Comparison of ENCODE assay signal across 8 mouse cellular contexts in the genomic region with DNA sequence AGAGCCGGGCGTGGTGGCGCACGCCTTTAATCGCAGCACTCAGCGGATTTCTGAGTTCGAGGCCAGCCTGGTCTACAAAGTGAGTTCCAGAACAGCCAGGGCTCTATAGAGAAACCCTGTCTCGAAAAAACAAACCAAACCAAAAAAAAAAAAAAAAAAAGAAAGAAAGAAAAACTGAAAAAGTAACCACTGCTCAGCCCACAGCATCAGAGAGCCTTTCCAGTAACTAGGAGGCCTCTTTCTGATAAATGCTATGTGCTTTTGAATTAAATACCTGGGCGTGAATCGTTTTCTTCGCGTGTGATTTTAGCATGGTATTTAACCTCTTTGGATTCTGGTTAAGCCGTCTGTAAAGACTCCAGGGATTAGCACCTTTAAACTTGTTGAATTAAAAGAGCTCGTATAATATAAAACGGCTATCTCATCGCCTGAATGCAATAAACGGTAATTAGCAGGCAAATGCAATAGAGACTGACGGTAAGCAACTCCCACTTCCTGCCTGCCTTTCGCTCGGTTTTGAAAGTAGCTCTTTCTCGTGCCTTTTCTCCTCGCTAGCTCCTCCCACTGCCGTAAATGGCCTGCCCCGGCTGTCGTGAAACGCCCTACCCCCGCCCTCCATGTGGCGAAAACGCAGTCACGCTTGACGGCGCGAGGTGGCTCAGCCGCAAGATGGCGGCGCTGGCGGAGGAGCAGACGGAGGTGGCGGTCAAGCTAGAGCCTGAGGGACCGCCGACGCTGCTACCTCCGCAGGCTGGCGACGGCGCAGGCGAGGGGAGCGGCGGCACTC. TPM values are rescaled to one million over a fixed set of nuclear protein-coding genes. Genes with fewer than 3 reads are reported as not detected.
DNase-seq lines count a peak whose midpoint lies in the region; ATAC-seq and TF ChIP-seq lines count a peak whose summit lies in the region.

A gene (plus strand): TSS at position 651 of the 787 bp plus-strand sequence.

- peak within 1 kb of the TSS; percentile 93 for H3K4me3 ChIP-seq in heart, embryonic 12.5 days
- peak within 1 kb of the TSS; percentile 100 for H3K4me3 ChIP-seq in kidney, postnatal 0 days (replicated peaks; ENCODE audit: low read depth, low read length)
- peak within 1 kb of the TSS; percentile 99 for H3K4me3 ChIP-seq in liver, embryonic 11.5 days (ENCODE audit: low read depth, low read length)
- peak within 1 kb of the TSS; percentile 99 for H3K4me3 ChIP-seq in stomach, embryonic 14.5 days (ENCODE audit: low read depth, low read length)

- H3K27me3 ChIP-seq in heart, embryonic 12.5 days (replicated peaks) = no peaks in the 10 kb centered on the region
- no peaks in the 10 kb centered on the region for H3K27me3 ChIP-seq in kidney, postnatal 0 days (ENCODE audit: insufficient read depth, low read length)
- H3K27me3 ChIP-seq in liver, embryonic 11.5 days (replicated peaks; ENCODE audit: control insufficient read depth, insufficient read depth, low read length) = no peaks in the 10 kb centered on the region
- no peaks in the 10 kb centered on the region for H3K27me3 ChIP-seq in stomach, embryonic 14.5 days (ENCODE audit: control insufficient read depth, insufficient read depth, low read length)

- peak within 1 kb of the TSS; percentile 84 for H3K4me2 ChIP-seq in heart, embryonic 12.5 days
- peak within 1 kb of the TSS; percentile 60 for H3K4me2 ChIP-seq in kidney, postnatal 0 days (ENCODE audit: low read length)
- H3K4me2 ChIP-seq in liver, embryonic 11.5 days = peak within 1 kb of the TSS; percentile 96
- peak within 1 kb of the TSS; percentile 62 for H3K4me2 ChIP-seq in stomach, embryonic 14.5 days (replicated peaks; ENCODE audit: low read depth, low read length)

- DNase-seq in CD4-positive helper T cell, adult 2 months (ENCODE audit: low read depth, low spot score) = peak; percentile 98
- peak; percentile 92 for DNase-seq in brain, embryonic 18.5 days (ENCODE audit: low read depth, low spot score)
- peak; percentile 99 for DNase-seq in kidney, postnatal 0 days (ENCODE audit: low spot score)
- peak; percentile 94 for DNase-seq in liver, embryonic 11.5 days (ENCODE audit: low spot score)
- peak; percentile 98 for DNase-seq in naive thymus-derived CD4-positive, alpha-beta T cell, adult 2 months (ENCODE audit: low read depth)

- WGBS in heart, embryonic 12.5 days = 10% methylated on average over 49 of the region's 49 CpGs
- 10% methylated on average over 49 of the region's 49 CpGs for whole genome bisulfite sequencing in kidney, postnatal 0 days
- 9% methylated on average over 49 of the region's 49 CpGs for WGBS in liver, embryonic 11.5 days
- WGBS in stomach, embryonic 14.5 days = 10% methylated on average over 42 of the region's 49 CpGs

- H3K9ac ChIP-seq in heart, embryonic 12.5 days = peak within 1 kb of the TSS; percentile 92
- H3K9ac ChIP-seq in kidney, postnatal 0 days (ENCODE audit: low read depth, low read length) = peak within 1 kb of the TSS; percentile 96
- H3K9ac ChIP-seq in liver, embryonic 11.5 days (ENCODE audit: low read depth, low read length) = peak within 1 kb of the TSS; percentile 98
- H3K9ac ChIP-seq in stomach, embryonic 14.5 days (replicated peaks; ENCODE audit: low read depth, low read length) = peak within 1 kb of the TSS; percentile 90

- peaks cover 14% of the 10 kb centered on the region for H3K36me3 ChIP-seq in heart, embryonic 12.5 days
- no peaks in the 10 kb centered on the region for H3K36me3 ChIP-seq in kidney, postnatal 0 days (ENCODE audit: insufficient read depth, low read length)
- peaks cover 6% of the 10 kb centered on the region for H3K36me3 ChIP-seq in liver, embryonic 11.5 days (ENCODE audit: control insufficient read depth, insufficient read depth, low read length)
- H3K36me3 ChIP-seq in stomach, embryonic 14.5 days (ENCODE audit: control insufficient read depth, insufficient read depth, low read length) = peaks cover 10% of the 10 kb centered on the region; the same call in 1 of the 2 replicates

- ATAC-seq in erythroid progenitor cell, adult 5-6 weeks (replicated peaks; ENCODE audit: low FRiP score, poor library complexity, severe bottlenecking) = peak; percentile 85
- ATAC-seq in heart, embryonic 12.5 days (ENCODE audit: insufficient number of reproducible peaks, low FRiP score) = peak; percentile 81
- ATAC-seq in kidney, postnatal 0 days (replicated peaks; ENCODE audit: low FRiP score, low read depth) = peak; percentile 81
- ATAC-seq in liver, embryonic 11.5 days (replicated peaks; ENCODE audit: low FRiP score) = peak; percentile 72
- ATAC-seq in stomach, embryonic 14.5 days (ENCODE audit: insufficient number of reproducible peaks, insufficient read depth, low FRiP score, low read depth) = peak; percentile 80

- H3K27ac ChIP-seq in heart, embryonic 12.5 days (ENCODE audit: poor library complexity, severe bottlenecking) = peak within 1 kb of the TSS; percentile 68
- peak within 1 kb of the TSS; percentile 92 for H3K27ac ChIP-seq in kidney, postnatal 0 days
- H3K27ac ChIP-seq in liver, embryonic 11.5 days (ENCODE audit: low read depth, low read length) = peak within 1 kb of the TSS; percentile 85
- peak within 1 kb of the TSS; percentile 84 for H3K27ac ChIP-seq in stomach, embryonic 14.5 days (ENCODE audit: low read length)

- peaks cover 13% of the 10 kb centered on the region for H3K4me1 ChIP-seq in heart, embryonic 12.5 days (replicated peaks)
- no peaks in the 10 kb centered on the region; the same call in 1 of the 2 replicates for H3K4me1 ChIP-seq in kidney, postnatal 0 days (replicated peaks; ENCODE audit: insufficient read depth, low read length)
- peaks cover 6% of the 10 kb centered on the region; the same call in 1 of the 2 replicates for H3K4me1 ChIP-seq in liver, embryonic 11.5 days (replicated peaks; ENCODE audit: control insufficient read depth, insufficient read depth, low read length)
- H3K4me1 ChIP-seq in stomach, embryonic 14.5 days (ENCODE audit: control insufficient read depth, insufficient read depth, low read length) = no peaks in the 10 kb centered on the region

- H3K9me3 ChIP-seq in heart, embryonic 12.5 days (replicated peaks) = no peaks in the 10 kb centered on the region
- H3K9me3 ChIP-seq in kidney, postnatal 0 days (replicated peaks; ENCODE audit: low read length) = no peaks in the 10 kb centered on the region
- no peaks in the 10 kb centered on the region for H3K9me3 ChIP-seq in liver, embryonic 11.5 days (ENCODE audit: control insufficient read depth, low read length)
- no peaks in the 10 kb centered on the region for H3K9me3 ChIP-seq in stomach, embryonic 14.5 days (ENCODE audit: control insufficient read depth, low read depth, low read length)

- TF ChIP-seq CTCF in kidney, postnatal 0 days (IDR thresholded peaks at IDR 0.05; ENCODE audit: low read depth) = peak; percentile 33; the same call in 1 of the 2 replicates

RNA-seq across cellular contexts. Expression of the gene that starts here (rescaled TPM):
- total RNA-seq in erythroid progenitor cell, adult 5-6 weeks (2015; ENCODE audit: low replicate concordance) = 19.5 and 19.7 TPM in 2 replicates
- 26.1 and 28.5 TPM in 2 replicates for total RNA-seq in erythroid progenitor cell, adult 5-6 weeks (2017; ENCODE audit: low replicate concordance)
- 7.1 and 7.5 TPM in 2 replicates for polyA plus RNA-seq in heart, embryonic 12.5 days (2016; fragmentation: Nextera tagmentation; extraction: Ambion mirVana)
- polyA plus RNA-seq in kidney, postnatal 0 days (2015; fragmentation: Nextera tagmentation; extraction: Ambion mirVana) = 3.5 and 4.3 TPM in 2 replicates
- polyA plus RNA-seq in liver, embryonic 11.5 days (2014; fragmentation: Nextera tagmentation; extraction: Ambion mirVana) = 9.0 TPM in 2 replicates
- polyA plus RNA-seq in stomach, embryonic 14.5 days (2014; fragmentation: Nextera tagmentation; extraction: Ambion mirVana) = 7.3 and 8.5 TPM in 2 replicates

Comparison
In these comparisons a context has a peak if more than half of its experiments do, and no peak if none do; other contexts are left out.
1. Peak in every context shown above with its lines: DNase-seq, ATAC-seq, H3K4me3 ChIP-seq and H3K27ac ChIP-seq.